Mouse (Mus musculus) heart, adult 11 months (tissue): ENCODE results near the gene Pacsin2.

Source experiments
- DNase-seq: peaks from one replicate; pipeline ENCODE4 v3.0.0; 2022

Gene Pacsin2

DNA sequence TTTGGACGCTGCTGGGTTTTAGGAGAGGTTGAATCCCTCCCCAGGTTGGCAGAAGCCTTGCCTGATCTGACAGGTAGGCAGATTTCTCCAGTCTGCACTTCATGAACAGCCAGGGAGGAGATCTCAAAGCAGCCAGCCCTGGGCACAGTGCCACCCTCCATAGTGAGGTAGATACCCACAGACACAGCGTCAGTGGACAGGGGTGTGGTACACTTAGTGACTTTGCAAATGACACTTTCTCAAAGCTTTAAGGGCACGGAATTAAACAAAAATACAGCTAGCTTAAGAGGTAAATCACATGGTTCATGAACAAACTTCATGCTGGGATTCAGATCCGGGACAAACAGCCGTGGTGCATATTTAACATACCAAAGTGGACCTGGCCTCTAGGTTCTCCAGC lies 15.8 kb downstream of the Pacsin2 start:
- DNase-seq = no peak

DNA sequence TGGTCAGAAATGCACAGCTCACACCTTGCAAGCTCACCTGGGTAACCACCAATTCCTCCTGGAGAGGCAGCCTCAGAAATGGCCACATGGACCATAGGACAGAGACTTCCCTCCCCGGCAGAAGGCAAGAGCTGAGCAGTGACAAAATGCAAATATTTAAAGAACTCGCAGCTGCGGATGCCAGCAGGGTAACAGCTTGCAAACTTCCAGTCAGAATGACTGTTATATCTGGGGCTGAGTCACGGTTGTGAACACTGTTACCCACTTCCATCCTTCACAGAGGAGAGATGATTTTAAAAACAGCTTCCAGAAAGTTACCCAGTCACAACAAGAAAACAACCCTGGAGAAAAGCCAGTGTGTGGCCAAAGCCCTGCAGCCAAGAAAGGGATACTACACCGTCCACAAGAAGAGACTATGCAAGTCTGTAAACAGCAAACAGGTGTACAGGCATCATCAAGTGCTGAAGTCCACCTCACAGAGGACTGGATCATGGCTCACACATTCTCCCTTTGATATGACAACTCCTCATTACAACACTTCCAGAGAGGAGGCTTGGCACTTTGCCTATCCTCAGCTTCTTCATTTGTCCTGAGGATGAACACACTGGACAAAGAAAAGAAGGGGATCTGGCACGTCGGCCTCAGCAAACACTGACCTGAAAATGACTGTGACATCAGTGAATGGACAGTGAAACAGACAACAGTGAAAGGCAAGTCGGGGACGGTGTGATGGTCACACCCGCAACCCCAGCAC lies 16.4 kb downstream of the Pacsin2 start:
- DNase-seq = peak; percentile 92

DNA sequence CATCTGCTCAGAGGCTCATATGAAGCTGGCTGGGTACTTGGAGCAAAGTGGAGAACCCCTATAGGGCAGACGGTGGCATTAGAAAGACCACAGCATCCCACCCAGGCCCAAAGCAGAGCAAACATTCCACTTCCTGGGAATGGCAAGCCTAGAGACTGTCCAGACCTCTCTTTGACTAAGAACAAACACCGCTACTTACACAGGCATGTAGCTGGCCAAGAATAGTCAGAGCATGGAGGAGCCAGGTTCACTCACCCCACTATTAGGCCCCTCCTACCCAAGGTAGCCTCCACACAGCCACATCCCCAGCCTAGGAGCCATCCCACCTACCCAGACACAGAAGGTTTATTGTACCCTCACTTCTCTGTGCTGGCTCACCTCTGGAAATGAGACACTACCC lies 18.5 kb downstream of the Pacsin2 start:
- peak; percentile 94 for DNase-seq

- DNase-seq = peak; percentile 94
Measured at GRCm38 (mm10) chr15:83445383-83445782, 19.0 kb downstream of the Pacsin2 start.

GRCm38 (mm10) chr15:83444425-83444824 lies 20.0 kb downstream of the Pacsin2 start:
- DNase-seq = peak; percentile 95

DNA sequence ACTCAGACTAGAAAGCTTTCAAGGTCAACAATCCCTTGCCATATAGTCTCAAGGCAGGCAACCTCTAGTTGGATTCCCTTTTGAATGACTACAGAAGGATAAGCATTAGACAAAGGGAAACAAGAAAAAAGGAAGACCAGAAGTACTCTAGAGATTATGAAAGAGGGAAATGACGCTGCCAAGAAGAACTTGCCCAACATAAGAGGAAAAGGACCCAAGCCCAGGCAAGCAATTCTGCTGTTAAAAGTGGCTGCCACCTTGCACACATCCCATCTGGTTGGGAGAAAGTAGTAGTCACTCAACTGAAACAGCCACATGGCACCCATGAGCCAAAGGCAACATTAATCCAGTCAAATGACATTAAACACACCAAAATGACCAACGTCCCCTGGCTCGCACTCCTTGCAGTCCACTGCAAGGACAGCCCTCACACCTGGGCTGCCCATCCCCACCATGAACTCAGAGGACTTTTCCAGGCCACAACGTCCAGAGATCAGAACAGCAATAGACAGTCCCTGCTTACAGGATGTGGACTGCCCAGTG lies 21.8 kb downstream of the Pacsin2 start:
- DNase-seq = peak; percentile 92

DNA sequence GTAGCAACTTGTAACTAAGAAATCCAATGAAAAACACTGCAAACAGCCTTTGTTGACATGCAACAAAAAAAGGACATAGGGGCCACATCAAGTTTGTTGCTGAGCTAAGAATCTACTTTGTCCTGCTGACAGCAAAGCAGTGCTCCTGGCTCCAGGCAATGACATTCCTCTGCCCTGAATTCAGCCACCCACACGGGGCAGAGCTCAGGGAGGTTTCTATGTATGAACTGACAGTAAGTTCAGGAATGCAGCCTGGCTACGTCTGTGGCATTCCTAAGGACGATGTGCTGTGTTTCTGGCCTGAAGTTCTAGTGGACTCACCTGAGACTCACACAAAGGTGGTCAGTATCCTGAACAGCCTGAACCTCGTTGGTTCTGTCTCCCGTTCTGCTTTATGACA lies 23.7 kb downstream of the Pacsin2 start:
- no peak for DNase-seq

DNA sequence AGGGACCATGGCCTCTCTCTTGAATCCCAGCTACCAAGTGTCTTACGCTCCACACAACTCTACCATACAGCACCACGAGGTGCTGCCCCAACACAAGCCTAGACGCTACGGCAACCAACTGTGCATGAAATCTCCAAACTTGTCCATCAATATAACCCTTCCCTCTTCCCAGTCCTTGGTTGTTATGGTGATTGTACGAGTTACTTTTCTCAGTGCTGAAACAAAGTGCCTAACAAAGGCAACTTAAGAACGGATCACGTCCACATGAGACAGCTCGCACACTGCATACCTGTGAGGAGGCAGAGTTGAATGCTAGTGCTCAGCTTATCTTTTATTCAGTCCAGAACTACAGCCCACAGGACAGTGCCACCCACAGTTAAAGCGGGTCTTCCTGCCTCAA lies 27.9 kb downstream of the Pacsin2 start:
- DNase-seq = no peak

- peak; percentile 94 for DNase-seq
Measured at GRCm38 (mm10) chr15:83435324-83436090, 28.9 kb downstream of the Pacsin2 start.

DNA sequence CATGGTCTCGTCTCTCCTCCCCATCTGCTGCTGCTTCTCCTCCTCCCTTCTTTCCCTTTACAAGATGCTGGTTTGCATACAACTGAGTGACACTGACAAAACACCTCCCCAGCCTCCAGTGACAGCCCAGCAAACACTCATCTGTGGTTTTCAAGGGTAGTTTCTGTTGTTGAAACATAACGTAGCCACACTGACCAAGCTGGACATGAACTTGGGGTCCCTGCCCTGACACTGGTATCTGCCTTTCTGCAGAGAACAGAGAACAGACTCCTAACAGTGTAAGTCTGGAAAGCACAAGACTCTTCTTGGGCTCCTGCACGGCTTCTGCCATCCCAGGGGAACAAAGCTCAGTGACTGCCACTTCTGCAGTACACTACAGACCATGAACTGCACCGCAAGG lies 29.7 kb downstream of the Pacsin2 start:
- DNase-seq = no peak

DNA sequence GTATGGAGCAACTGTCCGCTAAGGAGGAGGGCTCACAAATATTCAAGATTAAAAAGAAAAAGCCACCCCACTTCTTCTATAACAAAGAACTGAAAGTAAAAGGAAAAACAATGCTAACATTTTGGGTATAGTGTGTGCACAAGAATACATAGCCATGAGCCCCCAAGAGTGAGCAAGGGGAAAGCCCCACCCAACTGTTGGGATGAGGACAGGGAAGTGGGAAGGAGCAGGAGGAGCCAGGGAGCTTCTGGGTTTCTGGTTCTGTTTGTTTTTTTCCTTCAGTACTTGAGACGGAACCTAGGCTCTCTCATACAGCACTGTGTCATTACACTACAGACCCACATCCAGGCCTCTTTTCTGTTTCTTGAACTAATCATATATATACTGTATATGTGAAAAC lies 31.1 kb downstream of the Pacsin2 start:
- peak; percentile 90 for DNase-seq

DNA sequence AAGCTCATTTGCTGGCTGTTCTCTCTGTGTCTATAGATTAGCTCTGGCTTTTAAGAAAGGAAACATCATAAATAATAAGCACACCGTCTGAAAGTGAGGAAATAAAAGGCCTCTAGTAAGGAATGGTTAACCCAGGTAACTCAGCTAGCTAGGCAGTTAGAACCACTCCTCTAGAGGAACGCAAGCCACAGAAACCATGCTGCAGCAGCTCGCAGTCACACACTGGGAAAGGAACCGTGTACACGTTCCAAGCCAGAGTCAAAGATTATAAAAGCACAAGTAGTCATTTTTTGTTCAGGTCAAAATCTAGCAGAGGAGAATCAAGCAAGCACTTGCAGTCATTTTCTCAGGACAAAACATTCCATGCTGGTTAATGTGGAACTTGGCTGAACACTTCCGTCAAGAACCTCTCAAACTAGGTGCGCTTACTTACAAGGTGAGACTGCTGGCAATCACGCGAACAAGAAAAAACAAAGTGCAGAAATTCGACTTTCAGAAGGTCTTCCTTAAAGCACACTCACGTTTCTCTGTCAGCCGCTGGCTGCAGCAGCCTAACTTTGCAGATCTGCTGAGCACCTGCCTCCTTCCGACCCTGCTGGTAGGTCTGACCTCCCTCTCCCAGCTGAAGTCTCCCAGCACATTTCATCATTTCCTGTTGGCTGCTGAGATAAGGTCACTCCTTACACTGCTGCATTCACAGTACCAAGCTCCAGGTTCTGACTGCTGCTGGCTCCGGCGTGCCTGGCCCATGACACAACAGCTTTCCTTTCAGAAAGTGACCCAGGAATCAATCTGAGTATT lies 32.0 kb downstream of the Pacsin2 start:
- DNase-seq = peak; percentile 98

GRCm38 (mm10) chr15:83430986-83431763 lies 33.2 kb downstream of the Pacsin2 start:
- DNase-seq = no peak

- DNase-seq = peak; percentile 93
Measured at GRCm38 (mm10) chr15:83430419-83430818, 34.0 kb downstream of the Pacsin2 start.

- no peak for DNase-seq
Measured at GRCm38 (mm10) chr15:83428586-83428985, 35.8 kb downstream of the Pacsin2 start.

- DNase-seq = peak; percentile 93
Measured at GRCm38 (mm10) chr15:83427294-83428163, 36.9 kb downstream of the Pacsin2 start.

GRCm38 (mm10) chr15:83425794-83426193 lies 38.6 kb downstream of the Pacsin2 start:
- peak; percentile 97 for DNase-seq

DNA sequence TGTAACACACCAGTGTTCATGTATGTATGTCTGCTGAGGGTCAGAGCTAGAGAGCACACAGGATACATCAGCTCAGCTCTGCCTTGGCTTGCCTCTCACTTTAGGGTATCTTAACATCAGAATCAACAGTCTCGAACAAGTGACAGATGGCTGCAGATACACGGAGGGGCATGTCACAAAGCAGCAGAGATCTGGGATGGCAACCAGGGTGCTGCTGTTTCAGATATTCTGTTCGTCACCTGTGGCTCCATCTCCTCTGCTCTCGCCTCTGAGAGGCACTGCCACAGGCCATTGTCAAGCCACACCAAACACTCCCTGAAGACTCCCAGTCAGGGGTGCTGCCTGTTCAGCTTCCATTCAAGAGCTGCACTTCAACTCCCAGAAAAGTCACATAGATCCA lies 39.1 kb downstream of the Pacsin2 start:
- no peak for DNase-seq

DNA sequence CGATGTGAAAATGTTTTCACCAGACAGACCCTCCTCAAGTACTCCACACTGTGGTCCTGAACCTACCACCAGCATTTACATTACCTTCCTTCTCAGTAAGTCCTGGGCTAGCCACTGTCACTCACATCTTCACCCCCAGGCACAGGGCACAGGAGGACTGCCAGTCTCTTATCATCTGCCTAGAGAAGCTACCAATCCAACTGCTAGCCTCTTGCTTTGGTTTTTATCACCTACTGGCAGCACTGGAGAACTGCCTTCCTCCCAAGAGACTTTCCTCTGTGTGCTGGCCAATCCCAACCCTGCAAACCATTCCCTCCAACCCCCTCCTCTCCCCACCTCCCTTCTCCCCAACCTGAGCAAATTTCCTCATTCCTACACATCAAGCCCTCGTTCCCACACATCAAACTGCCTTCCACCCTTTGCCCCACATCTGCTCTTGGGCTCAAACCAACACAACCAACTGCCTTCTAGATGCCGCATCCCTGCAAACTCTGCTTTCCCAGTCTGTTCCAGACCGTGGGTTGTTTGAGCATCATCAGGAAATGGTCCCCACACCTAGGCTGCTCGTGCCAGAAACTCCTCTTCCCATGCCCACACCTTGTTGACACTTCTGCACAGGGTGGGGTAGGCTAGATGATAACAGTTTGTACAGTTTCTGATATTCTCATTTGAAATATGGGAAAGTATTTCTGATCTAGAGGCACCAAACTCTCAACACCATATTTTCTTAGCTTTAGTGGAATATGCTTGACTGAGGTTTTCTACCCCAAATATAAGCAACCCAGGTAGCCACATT lies 40.6 kb downstream of the Pacsin2 start:
- peak; percentile 94 for DNase-seq

DNA sequence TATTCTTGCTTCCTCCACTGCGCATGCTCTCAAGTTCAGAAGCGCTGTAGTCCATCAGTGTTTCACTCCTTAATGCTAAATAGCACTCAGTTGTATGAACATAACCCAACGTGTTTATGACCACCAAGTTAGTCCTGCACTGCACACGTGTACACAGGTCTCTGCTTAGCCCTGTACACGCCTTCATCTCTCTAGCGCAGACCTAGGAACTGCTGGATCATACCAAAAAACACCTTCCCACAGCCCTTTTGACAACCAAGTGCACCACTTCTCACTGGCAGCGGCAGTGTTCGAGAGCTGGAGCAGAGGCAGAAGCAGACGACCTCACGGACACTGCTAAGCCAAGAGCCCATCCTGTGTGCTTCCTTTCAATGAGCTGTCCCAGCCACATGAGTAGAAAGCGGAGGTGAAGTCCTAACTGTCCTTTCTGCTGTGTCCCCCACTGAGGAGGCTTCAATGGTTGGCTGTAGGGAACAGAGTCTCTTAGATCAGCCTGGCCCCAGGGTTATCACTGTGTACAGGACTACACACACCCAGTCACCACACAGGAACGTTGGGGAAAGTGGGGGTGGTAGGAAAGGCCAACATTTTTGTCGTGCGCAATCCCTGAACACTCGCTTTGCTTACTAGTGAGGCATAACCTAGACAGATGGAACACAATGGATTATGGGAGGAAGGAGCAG lies 42.0 kb downstream of the Pacsin2 start:
- peak; percentile 95 for DNase-seq
